In genomic region chr4:136134978-136135873, GRCm38 (mm10) we compare ENCODE assay signal across 8 mouse cellular contexts. TPM values are rescaled to one million over a fixed set of nuclear protein-coding genes. Genes with fewer than 3 reads are reported as not detected.
A peak's percentile ranks its signal among the peaks of the same experiment; 100 is the strongest.
DNase-seq lines count a peak whose midpoint lies in the region; ATAC-seq and TF ChIP-seq lines count a peak whose summit lies in the region.

No protein-coding gene starts in this region.

- H3K4me2 ChIP-seq in forebrain, embryonic 13.5 days = peak overlapping the region; percentile 70
- peak overlapping the region; percentile 86 for H3K4me2 ChIP-seq in hindbrain, embryonic 15.5 days
- H3K4me2 ChIP-seq in limb, embryonic 12.5 days = peak overlapping the region; percentile 72
- H3K4me2 ChIP-seq in neural tube, embryonic 13.5 days = peak overlapping the region; percentile 68

- no peaks in the 10 kb centered on the region for H3K9me3 ChIP-seq in ES-Bruce4 (replicated peaks; ENCODE audit: control insufficient read depth, insufficient read depth, low read length, poor library complexity, severe bottlenecking)
- no peaks in the 10 kb centered on the region for H3K9me3 ChIP-seq in forebrain, embryonic 13.5 days (replicated peaks)
- no peaks in the 10 kb centered on the region for H3K9me3 ChIP-seq in hindbrain, embryonic 15.5 days
- H3K9me3 ChIP-seq in limb, embryonic 12.5 days = no peaks in the 10 kb centered on the region
- no peaks in the 10 kb centered on the region for H3K9me3 ChIP-seq in neural tube, embryonic 13.5 days

- DNase-seq in cerebellum, postnatal 25 days = peak; percentile 16 to 58
- DNase-seq in cerebellum, adult 9-10 months = no peak

- 4% methylated on average over 50 of the region's 50 CpGs for WGBS in forebrain, embryonic 13.5 days
- WGBS in hindbrain, embryonic 15.5 days = 1% methylated on average over 50 of the region's 50 CpGs
- WGBS in limb, embryonic 12.5 days = 1% methylated on average over 50 of the region's 50 CpGs
- WGBS in neural tube, embryonic 13.5 days = under 1% methylated on average over 44 of the region's 50 CpGs

- no peaks in the 10 kb centered on the region for H3K36me3 ChIP-seq in ES-Bruce4 (ENCODE audit: control insufficient read depth, insufficient read depth, low read length, poor library complexity, severe bottlenecking)
- no peaks in the 10 kb centered on the region for H3K36me3 ChIP-seq in forebrain, embryonic 13.5 days (ENCODE audit: poor library complexity, severe bottlenecking)
- no peaks in the 10 kb centered on the region for H3K36me3 ChIP-seq in hindbrain, embryonic 15.5 days
- H3K36me3 ChIP-seq in limb, embryonic 12.5 days = no peaks in the 10 kb centered on the region
- no peaks in the 10 kb centered on the region for H3K36me3 ChIP-seq in neural tube, embryonic 13.5 days

- H3K27me3 ChIP-seq in ES-Bruce4 (ENCODE audit: control insufficient read depth, insufficient read depth, low read length, poor library complexity, severe bottlenecking) = 0 out of 2 replicates have a peak, but pooled peaks cover 2% of the 10 kb centered on the region
- H3K27me3 ChIP-seq in forebrain, embryonic 13.5 days = no peaks in the 10 kb centered on the region
- no peaks in the 10 kb centered on the region for H3K27me3 ChIP-seq in hindbrain, embryonic 15.5 days
- H3K27me3 ChIP-seq in limb, embryonic 12.5 days = no peaks in the 10 kb centered on the region
- no peaks in the 10 kb centered on the region for H3K27me3 ChIP-seq in neural tube, embryonic 13.5 days

- H3K9ac ChIP-seq in ES-Bruce4 (ENCODE audit: low read depth, poor library complexity, severe bottlenecking) = peak overlapping the region; percentile 56
- H3K9ac ChIP-seq in forebrain, embryonic 13.5 days = peak overlapping the region; percentile 76
- peak overlapping the region; percentile 53 for H3K9ac ChIP-seq in hindbrain, embryonic 15.5 days
- peak overlapping the region; percentile 72 for H3K9ac ChIP-seq in limb, embryonic 12.5 days (replicated peaks)
- peak overlapping the region; percentile 78 for H3K9ac ChIP-seq in neural tube, embryonic 13.5 days

- peak; percentile 81 for ATAC-seq in forebrain, embryonic 13.5 days
- peak; percentile 84 for ATAC-seq in hindbrain, embryonic 15.5 days (ENCODE audit: low FRiP score, low read depth)
- ATAC-seq in limb, embryonic 12.5 days (ENCODE audit: insufficient number of reproducible peaks, insufficient read depth, low FRiP score, low TSS enrichment, low read depth) = peak; percentile 52; the same call in 1 of the 2 replicates
- peak; percentile 83 for ATAC-seq in neural tube, embryonic 13.5 days (ENCODE audit: low read depth)
- ATAC-seq in CD4-positive, CD25-positive, alpha-beta regulatory T cell, adult 4 months = no peak

- no peak overlapping the region for H3K27ac ChIP-seq in ES-Bruce4 (ENCODE audit: insufficient read depth, low read length)
- H3K27ac ChIP-seq in forebrain, embryonic 13.5 days = peak overlapping the region; percentile 98
- peak overlapping the region; percentile 92 for H3K27ac ChIP-seq in hindbrain, embryonic 15.5 days (replicated peaks)
- H3K27ac ChIP-seq in limb, embryonic 12.5 days = peak overlapping the region; percentile 100
- peak overlapping the region; percentile 98 for H3K27ac ChIP-seq in neural tube, embryonic 13.5 days (replicated peaks)

- H3K4me3 ChIP-seq in ES-Bruce4 (ENCODE audit: low read depth, low read length) = peak overlapping the region; percentile 58
- peak overlapping the region; percentile 43 for H3K4me3 ChIP-seq in forebrain, embryonic 13.5 days
- peak overlapping the region; percentile 45 for H3K4me3 ChIP-seq in hindbrain, embryonic 15.5 days
- peak overlapping the region; percentile 37 for H3K4me3 ChIP-seq in limb, embryonic 12.5 days (replicated peaks)
- peak overlapping the region; percentile 38 for H3K4me3 ChIP-seq in neural tube, embryonic 13.5 days

- H3K4me1 ChIP-seq in ES-Bruce4 (ENCODE audit: control insufficient read depth, insufficient read depth, low read length) = no peaks in the 10 kb centered on the region
- H3K4me1 ChIP-seq in forebrain, embryonic 13.5 days = peaks cover 41% of the 10 kb centered on the region
- peaks cover 42% of the 10 kb centered on the region for H3K4me1 ChIP-seq in hindbrain, embryonic 15.5 days (replicated peaks)
- H3K4me1 ChIP-seq in limb, embryonic 12.5 days (replicated peaks) = peaks cover 70% of the 10 kb centered on the region
- peaks cover 59% of the 10 kb centered on the region for H3K4me1 ChIP-seq in neural tube, embryonic 13.5 days (replicated peaks)

- no peak for TF ChIP-seq POLR2A in ES-Bruce4 (IDR thresholded peaks at IDR 0.05; ENCODE audit: insufficient read depth, low read length)

- TF ChIP-seq EP300 in ES-Bruce4 (IDR thresholded peaks at IDR 0.05; ENCODE audit: insufficient read depth, low read depth, low read length) = no peak

- TF ChIP-seq CTCF in ES-Bruce4 (IDR thresholded peaks at IDR 0.05; ENCODE audit: low read depth, low read length) = no peak

RNA-seq across cellular contexts. Expression of gene Id3, which starts 8.1 kb away (rescaled TPM):
- polyA plus RNA-seq in ES-Bruce4 (2011; ENCODE audit: insufficient read depth, insufficient read length, low read depth, missing spikeins) = 9.6 and 11.0 TPM in 2 replicates
- polyA plus RNA-seq in forebrain, embryonic 13.5 days (2015; fragmentation: Nextera tagmentation; extraction: Ambion mirVana) = 90.9 and 119 TPM in 2 replicates
- polyA plus RNA-seq in hindbrain, embryonic 15.5 days (2015; fragmentation: Nextera tagmentation; extraction: Ambion mirVana) = 208 TPM in 2 replicates
- 652 and 658 TPM in 2 replicates for polyA plus RNA-seq in limb, embryonic 12.5 days (2016; fragmentation: Nextera tagmentation; extraction: Ambion mirVana)
- 235 and 273 TPM in 2 replicates for polyA plus RNA-seq in neural tube, embryonic 13.5 days (2015; fragmentation: Nextera tagmentation; extraction: Ambion mirVana)
- polyA plus RNA-seq in CD4-positive, CD25-positive, alpha-beta regulatory T cell, adult 4 months (2017; shearing (Covaris generic)) = 100 to 1,000 TPM; 388 to 433 TPM

RNA-seq across cellular contexts. Expression of gene E2f2, which starts 37.0 kb away (rescaled TPM):
- polyA plus RNA-seq in ES-Bruce4 (2011; ENCODE audit: insufficient read depth, insufficient read length, low read depth, missing spikeins) = 3.1 and 6.3 TPM in 2 replicates
- polyA plus RNA-seq in forebrain, embryonic 13.5 days (2015; fragmentation: Nextera tagmentation; extraction: Ambion mirVana) = 9.7 and 11.3 TPM in 2 replicates
- 2.8 and 3.6 TPM in 2 replicates for polyA plus RNA-seq in hindbrain, embryonic 15.5 days (2015; fragmentation: Nextera tagmentation; extraction: Ambion mirVana)
- polyA plus RNA-seq in limb, embryonic 12.5 days (2016; fragmentation: Nextera tagmentation; extraction: Ambion mirVana) = 10.6 and 10.8 TPM in 2 replicates
- polyA plus RNA-seq in neural tube, embryonic 13.5 days (2015; fragmentation: Nextera tagmentation; extraction: Ambion mirVana) = 2.5 and 3.3 TPM in 2 replicates
- 10 to 100 TPM; 14.5 to 29.6 TPM for polyA plus RNA-seq in CD4-positive, CD25-positive, alpha-beta regulatory T cell, adult 4 months (2017; shearing (Covaris generic))
